Mouse (Mus musculus): ENCODE measurements at regions not wholly inside any gene's neighbourhood (a gene's known extent, or its start where the extent isn't known, plus 50 kb on each side); places are given as distances from the start of the nearest gene placed in this dataset.

GRCm38 (mm10) chr10:70368685-70369084 lies 71.6 kb upstream of the Fam13c start:
- TF ChIP-seq POLR2A (IDR thresholded peaks at IDR 0.05; ENCODE audit: control insufficient read depth in 1 of 2, insufficient read depth in 1 of 2, low read depth in 1 of 2, low read length in 2 of 2, poor library complexity in 1 of 2) (no peak), ZMIZ1 (IDR thresholded peaks at IDR 0.05; ENCODE audit: low read depth, low read length) (no peak), RCOR1 (IDR thresholded peaks at IDR 0.05; ENCODE audit: low read depth, low read length) (no peak), MAFK (IDR thresholded peaks at IDR 0.05; ENCODE audit: borderline replicate concordance, low read depth, low read length) (no peak), TCF12 (IDR thresholded peaks at IDR 0.05; ENCODE audit: low read depth, low read length) (no peak), EP300 (IDR thresholded peaks at IDR 0.05; ENCODE audit: low read depth in 1 of 2, low read length in 2 of 2) (no peak), MYC (IDR thresholded peaks at IDR 0.05; ENCODE audit: low read depth, low read length) (no peak), KAT2A (conservative IDR thresholded peaks at IDR 0.05; ENCODE audit: low read depth, low read length) (no peak), USF1 (IDR thresholded peaks at IDR 0.05; ENCODE audit: low read depth, low read length) (no peak), ZC3H11A (IDR thresholded peaks at IDR 0.05; ENCODE audit: low read depth, low read length) (no peak)

Measured in MEL (cell line).